Mouse (Mus musculus) bone marrow macrophage, adult 2 months (primary cell): Measurements from ENCODE around the gene Tjp2.

Source experiments
- CTCF ChIP-seq: IDR thresholded peaks from 2 replicates; pipeline ENCODE4 v1.5.1; 2012; ENCODE audit warnings: low read depth, mild to moderate bottlenecking, low read length, moderate library complexity
- POLR2A ChIP-seq: IDR thresholded peaks from 2 replicates; pipeline ENCODE4 v1.6.1; 2012; ENCODE audit warnings: mild to moderate bottlenecking, low read depth, low read length, borderline replicate concordance

- TF ChIP-seq CTCF, result no peak
- no peak for TF ChIP-seq POLR2A
Observed at GRCm38 (mm10) chr19:24090366-24090765, 134.5 kb downstream of the Tjp2 start.
